Mouse (Mus musculus) midbrain, embryonic 11.5 days (tissue): ENCODE data around the gene Tmem209. TPM values are rescaled to one million over a fixed set of nuclear protein-coding genes. Genes with fewer than 3 reads are reported as not detected.
A peak's percentile ranks its signal among the peaks of the same experiment; 100 is the strongest.

Experiments used
- ATAC-seq: fragments of 200-750 bp; cut with Nextera tagmentation; 2 replicates; pipeline ENCODE4 v1.8.0; 2017; ENCODE audit warnings: moderate TSS enrichment, moderate library complexity; ENCODE audit not compliant: low FRiP score
- DNase-seq: peaks from one replicate; pipeline ENCODE4 v3.0.0; 2015; ENCODE audit warnings: low spot score; ENCODE audit errors: missing footprints
- H3K27ac ChIP-seq: fragments of 300-500 bp; sonication (generic); 2 replicates; pipeline ENCODE4 v1.5.1; 2014; ENCODE audit warnings: low read depth, low read length
- H3K27me3 ChIP-seq: fragments of 300-500 bp; sonication (generic); 2 replicates; pipeline ENCODE4 v1.6.1; 2014; ENCODE audit warnings: mild to moderate bottlenecking, low read length, moderate library complexity, mixed read lengths; ENCODE audit not compliant: control insufficient read depth, insufficient read depth
- H3K36me3 ChIP-seq: fragments of 300-500 bp; sonication (generic); 2 replicates; pipeline ENCODE4 v1.6.1; 2014; ENCODE audit warnings: mild to moderate bottlenecking, low read length, moderate library complexity, mixed read lengths; ENCODE audit not compliant: control insufficient read depth, insufficient read depth
- H3K4me1 ChIP-seq: fragments of 300-500 bp; sonication (generic); 2 replicates; pipeline ENCODE4 v1.6.1; 2014; ENCODE audit warnings: low read length; ENCODE audit not compliant: control insufficient read depth, insufficient read depth
- H3K4me2 ChIP-seq: fragments of 300-500 bp; sonication (generic); 2 replicates; pipeline ENCODE4 v1.6.1; 2014; ENCODE audit warnings: mild to moderate bottlenecking, moderate library complexity
- H3K4me3 ChIP-seq: fragments of 300-500 bp; sonication (generic); 2 replicates; pipeline ENCODE4 v1.5.1; 2014; ENCODE audit warnings: low read depth, low read length
- H3K9ac ChIP-seq: fragments of 300-500 bp; sonication (generic); 2 replicates; pipeline ENCODE4 v1.6.1; 2014; ENCODE audit warnings: low read length
- H3K9me3 ChIP-seq: fragments of 300-500 bp; sonication (generic); 2 replicates; pipeline ENCODE4 v1.6.1; 2016; ENCODE audit warnings: low read length; ENCODE audit not compliant: control insufficient read depth
- WGBS: fragments of 180-500 bp; shearing (Covaris S2); extraction: QIAGEN DNeasy Blood & Tissue Kit; methylation state at CpG from one replicate; pipeline ENCODE4 v1.1.7; 2014; 5-methylcytosine and 5-hydroxymethylcytosine counted together
- polyA plus RNA-seq: library from polyadenylated mRNA; unstranded; fragments of >200 nt; fragmentation: Nextera tagmentation; extraction: Ambion mirVana; gene quantifications from 2 replicates; pipeline ENCODE4 v1.2.1, GENCODE M21; 2014

Tmem209 gene
- polyA plus RNA-seq, 1 experiment from 2014 or later = 46.0 TPM

- H3K4me1 ChIP-seq = peaks cover 11% of the 10 kb centered on the region
Measured at GRCm38 (mm10) chr6:30541009-30541799, 31.6 kb upstream of the Tmem209 start, which contains the start of gene Cpa2. Cpa2 (plus strand) TSS chr6:30541582.

GRCm38 (mm10) chr6:30538800-30539199 is 29.2 kb upstream of the Tmem209 start:
- DNase-seq = peak; percentile 26
- Histone ChIP-seq H3K27me3 (no peaks in the 10 kb centered on the region), H3K27ac (no peak overlapping the region), H3K4me1 (0 out of 2 replicates have a peak, but pooled peaks cover 2% of the 10 kb centered on the region), H3K9me3 (no peaks in the 10 kb centered on the region), H3K36me3 (no peaks in the 10 kb centered on the region), H3K4me3 (no peak overlapping the region), H3K9ac (no peak overlapping the region), H3K4me2 (no peak overlapping the region)
- WGBS = 83% methylated on average over 5 of the region's 5 CpGs
- no peak for ATAC-seq

More at GRCm38 (mm10) chr6:30541009-30541799, 31.6 kb upstream of the Tmem209 start, which contains the start of gene Cpa2:
- Histone ChIP-seq H3K4me2 (no peak within 1 kb of the TSS), H3K9me3 (no peaks in the 10 kb centered on the region), H3K27me3 (no peaks in the 10 kb centered on the region), H3K27ac (no peak within 1 kb of the TSS), H3K9ac (no peak within 1 kb of the TSS), H3K36me3 (no peaks in the 10 kb centered on the region), H3K4me3 (no peak within 1 kb of the TSS)
- no peak for ATAC-seq
- WGBS = 79% methylated on average over 11 of the region's 11 CpGs
- DNase-seq = peak; percentile 82

GRCm38 (mm10) chr6:30538240-30538639 is 28.7 kb upstream of the Tmem209 start:
- Histone ChIP-seq H3K9me3 (no peaks in the 10 kb centered on the region), H3K27me3 (no peaks in the 10 kb centered on the region), H3K27ac (no peak overlapping the region), H3K36me3 (no peaks in the 10 kb centered on the region), H3K4me2 (no peak overlapping the region), H3K4me1 (0 out of 2 replicates have a peak, but pooled peaks cover 2% of the 10 kb centered on the region), H3K4me3 (no peak overlapping the region), H3K9ac (no peak overlapping the region)
- DNase-seq (peak; percentile 85), ATAC-seq (no peak)
- WGBS = 64% methylated on average over 10 of the region's 10 CpGs

GRCm38 (mm10) chr6:30535340-30535739 is 25.8 kb upstream of the Tmem209 start:
- Histone ChIP-seq H3K4me2 (no peak overlapping the region), H3K36me3 (no peaks in the 10 kb centered on the region), H3K4me3 (no peak overlapping the region), H3K27ac (no peak overlapping the region), H3K9ac (no peak overlapping the region), H3K9me3 (no peaks in the 10 kb centered on the region), H3K4me1 (no peaks in the 10 kb centered on the region), H3K27me3 (no peaks in the 10 kb centered on the region)
- 35% methylated on average over 3 of the region's 3 CpGs for WGBS
- no peak for ATAC-seq
- DNase-seq = peak; percentile 67

- 72% methylated on average over 6 of the region's 6 CpGs for WGBS
- no peak overlapping the region for H3K27ac ChIP-seq
- H3K27me3 ChIP-seq = no peaks in the 10 kb centered on the region
- no peak overlapping the region for H3K4me3 ChIP-seq
- no peak for DNase-seq
- H3K9ac ChIP-seq = no peak overlapping the region
- peaks cover 9% of the 10 kb centered on the region for H3K4me1 ChIP-seq
- ATAC-seq = no peak
- no peak overlapping the region for H3K4me2 ChIP-seq
- no peaks in the 10 kb centered on the region for H3K36me3 ChIP-seq
- H3K9me3 ChIP-seq = no peaks in the 10 kb centered on the region
Measured at GRCm38 (mm10) chr6:30528800-30529199, 19.2 kb upstream of the Tmem209 start.

GRCm38 (mm10) chr6:30526586-30527515 is 17.3 kb upstream of the Tmem209 start:
- no peaks in the 10 kb centered on the region for H3K27me3 ChIP-seq
- H3K4me3 ChIP-seq = no peak overlapping the region
- peak overlapping the region; percentile 52 for H3K9ac ChIP-seq
- no peaks in the 10 kb centered on the region for H3K9me3 ChIP-seq
- peak overlapping the region; percentile 19; the same call in 1 of the 2 replicates for H3K4me2 ChIP-seq
- no peaks in the 10 kb centered on the region for H3K36me3 ChIP-seq
- WGBS = 10% methylated on average over 19 of the region's 19 CpGs
- peaks cover 9% of the 10 kb centered on the region for H3K4me1 ChIP-seq
- peak; percentile 95 for DNase-seq
- ATAC-seq = peak; percentile 79
- peak overlapping the region; percentile 78 for H3K27ac ChIP-seq

- DNase-seq = peak; percentile 87
- Histone ChIP-seq H3K4me3 (no peak overlapping the region), H3K9ac (0 out of 2 replicates have a peak overlapping the region, but pooled peaks have one; percentile 20)
Measured at GRCm38 (mm10) chr6:30525456-30526332, 16.1 kb upstream of the Tmem209 start.

GRCm38 (mm10) chr6:30520400-30520799 is 10.8 kb upstream of the Tmem209 start:
- Histone ChIP-seq H3K9ac (no peak overlapping the region), H3K4me3 (no peak overlapping the region), H3K9me3 (no peaks in the 10 kb centered on the region), H3K36me3 (no peaks in the 10 kb centered on the region), H3K27ac (no peak overlapping the region), H3K4me2 (no peak overlapping the region), H3K4me1 (0 out of 2 replicates have a peak, but pooled peaks cover under 1% of the 10 kb centered on the region), H3K27me3 (no peaks in the 10 kb centered on the region)
- WGBS = 71% methylated on average over 11 of the region's 11 CpGs
- DNase-seq = no peak
- ATAC-seq = no peak

More at GRCm38 (mm10) chr6:30525456-30526332, 16.1 kb upstream of the Tmem209 start:
- WGBS = 61% methylated on average over 7 of the region's 7 CpGs
- Histone ChIP-seq H3K36me3 (no peaks in the 10 kb centered on the region), H3K9me3 (no peaks in the 10 kb centered on the region), H3K27me3 (no peaks in the 10 kb centered on the region), H3K4me2 (no peak overlapping the region), H3K27ac (peak overlapping the region; percentile 48; the same call in 1 of the 2 replicates), H3K4me1 (peaks cover 9% of the 10 kb centered on the region)
- ATAC-seq = no peak
